Mouse (Mus musculus) limb, embryonic 10.5 days (tissue): ENCODE measurements around the gene Slc23a3. TPM values are rescaled to one million over a fixed set of nuclear protein-coding genes. Genes with fewer than 3 reads are reported as not detected.

Experiments
- DNase-seq: peaks from one replicate; pipeline ENCODE4 v3.0.0-alpha.2; 2017; ENCODE audit warnings: low spot score
- H3K27ac ChIP-seq: fragments of 300-500 bp; sonication (generic); 2 replicates; pipeline ENCODE4 v1.5.1; 2016; ENCODE audit warnings: mild to moderate bottlenecking
- H3K27me3 ChIP-seq: fragments of 300-500 bp; sonication (generic); 2 replicates; pipeline ENCODE4 v1.6.1; 2016; ENCODE audit warnings: low read depth, mild to moderate bottlenecking; ENCODE audit not compliant: poor library complexity, severe bottlenecking
- H3K36me3 ChIP-seq: fragments of 300-500 bp; sonication (generic); 2 replicates; pipeline ENCODE4 v1.6.1; 2016; ENCODE audit warnings: mild to moderate bottlenecking, moderate library complexity
- H3K4me1 ChIP-seq: fragments of 300-500 bp; sonication (generic); 2 replicates; pipeline ENCODE4 v1.6.1; 2016
- H3K4me3 ChIP-seq: fragments of 300-500 bp; sonication (generic); 2 replicates; pipeline ENCODE4 v1.5.1; 2016; ENCODE audit warnings: mild to moderate bottlenecking, moderate library complexity
- H3K9me3 ChIP-seq: fragments of 300-500 bp; sonication (generic); replicated peaks from 2 replicates; pipeline ENCODE4 v1.6.1; 2016; ENCODE audit warnings: mild to moderate bottlenecking
- WGBS: fragments of 180-500 bp; shearing (Covaris S2); methylation state at CpG from one replicate; pipeline ENCODE4 v1.1.7; 2016; 5-methylcytosine and 5-hydroxymethylcytosine counted together
- polyA plus RNA-seq: library from polyadenylated mRNA; unstranded; fragments of >200 nt; fragmentation: Nextera tagmentation; extraction: Ambion mirVana; gene quantifications from 2 replicates; pipeline ENCODE4 v1.2.1, GENCODE M21; 2016

Gene Slc23a3
- 0.11 TPM in 1 of 2 replicates, not detected in the other for polyA plus RNA-seq

DNA sequence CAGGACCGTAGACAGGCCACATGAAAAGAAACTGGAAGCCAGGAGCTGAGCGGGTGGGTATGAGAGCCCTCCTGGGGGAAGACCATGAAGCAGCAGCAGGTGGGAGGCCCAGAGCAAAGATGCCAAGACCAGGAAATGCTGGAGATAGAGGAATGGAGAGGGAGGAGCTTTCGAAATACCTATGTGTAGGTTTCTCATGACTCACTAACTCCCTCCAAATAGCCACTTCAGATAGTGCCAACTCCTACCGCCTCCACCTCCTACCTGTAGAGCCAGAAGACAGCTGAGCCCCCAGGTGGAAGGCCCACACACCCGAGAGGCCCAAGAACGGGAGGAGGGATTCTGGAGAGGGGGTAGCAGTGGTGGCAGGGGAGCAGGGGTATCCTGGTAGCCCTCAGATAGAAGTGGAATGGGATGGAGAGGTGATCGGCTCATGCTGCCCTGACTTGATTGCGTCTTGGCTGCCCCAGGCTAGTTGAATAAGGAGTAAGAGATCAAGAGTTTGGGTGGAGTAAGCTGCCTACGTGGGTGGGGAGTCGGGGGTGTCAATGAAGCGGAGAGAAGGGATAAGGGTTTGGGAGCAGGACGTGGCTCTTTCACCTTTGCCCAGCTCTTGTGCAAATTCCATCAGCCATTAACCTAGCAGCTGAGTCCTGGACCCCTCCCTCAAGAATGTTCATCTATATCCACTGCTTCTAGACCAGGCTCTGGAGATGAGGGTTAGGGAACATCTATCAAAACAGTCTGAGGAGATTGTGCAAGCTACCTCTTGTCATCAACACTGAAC is at the start of gene Slc23a3:
TSS of gene Slc23a3 (minus strand) at position 470 of the 787 bp plus-strand sequence.
- H3K27me3 ChIP-seq = no peaks in the 10 kb centered on the region
- peaks cover 33% of the 10 kb centered on the region for H3K36me3 ChIP-seq
- no peak within 1 kb of the TSS for H3K4me3 ChIP-seq
- no peaks in the 10 kb centered on the region for H3K4me1 ChIP-seq
- DNase-seq = no peak
- WGBS = 68% methylated on average over 12 of the region's 12 CpGs
- H3K27ac ChIP-seq = no peak within 1 kb of the TSS
- H3K9me3 ChIP-seq = no peaks in the 10 kb centered on the region

DNA sequence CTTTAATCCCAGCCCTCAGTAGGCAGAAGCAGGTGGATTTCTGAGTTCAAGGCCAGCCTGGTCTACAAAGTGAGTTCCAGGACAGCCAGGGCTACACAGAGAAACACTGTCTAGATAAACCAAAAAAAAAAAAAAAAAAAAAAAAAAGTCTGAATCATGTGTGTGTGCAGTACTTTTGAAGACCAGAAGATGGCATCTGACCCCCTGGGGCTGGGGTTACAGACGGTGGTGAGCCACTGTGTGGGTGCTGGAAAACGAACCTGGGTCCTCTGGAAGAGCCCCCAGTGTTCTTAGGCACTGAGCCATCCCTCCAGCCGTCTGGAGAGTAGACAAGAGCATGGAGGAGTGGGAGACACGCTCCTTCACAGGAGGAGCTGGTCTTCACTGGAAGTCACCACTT is 48.5 kb upstream of the Slc23a3 start:
- Histone ChIP-seq H3K9me3 (no peaks in the 10 kb centered on the region), H3K4me1 (peaks cover 24% of the 10 kb centered on the region), H3K36me3 (peaks cover 64% of the 10 kb centered on the region), H3K27ac (no peak overlapping the region), H3K4me3 (no peak overlapping the region), H3K27me3 (no peaks in the 10 kb centered on the region)
- WGBS = 73% methylated on average over 4 of the region's 4 CpGs
- no peak for DNase-seq

DNA sequence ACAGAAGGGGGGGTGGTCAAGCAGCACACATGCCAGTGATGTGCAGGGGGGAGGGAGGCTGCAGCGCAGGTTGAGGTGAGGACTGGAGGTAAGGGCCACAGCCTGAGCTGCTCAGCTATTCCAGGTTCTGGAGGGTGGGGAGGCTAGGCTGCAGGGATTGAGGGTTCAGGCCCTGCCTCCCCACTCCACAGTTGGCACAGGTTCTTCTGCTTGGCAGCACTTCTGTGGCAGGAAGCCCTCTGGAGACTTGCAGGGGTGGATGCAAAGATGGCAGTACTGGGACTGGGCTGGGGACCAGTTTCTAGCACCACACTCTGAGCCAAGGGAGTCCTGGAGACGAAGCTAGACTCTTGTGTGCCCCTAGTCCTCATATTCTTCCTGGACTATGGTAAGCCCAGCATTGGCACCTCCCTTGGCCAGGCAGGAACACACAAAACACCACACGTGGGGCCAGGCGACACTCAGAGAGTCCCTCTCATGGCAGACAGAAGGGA is 47.7 kb upstream of the Slc23a3 start:
- peaks cover 24% of the 10 kb centered on the region for H3K4me1 ChIP-seq
- no peaks in the 10 kb centered on the region for H3K9me3 ChIP-seq
- DNase-seq = no peak
- H3K4me3 ChIP-seq = no peak overlapping the region
- H3K36me3 ChIP-seq = peaks cover 65% of the 10 kb centered on the region
- no peak overlapping the region for H3K27ac ChIP-seq
- WGBS = 85% methylated on average over 4 of the region's 4 CpGs
- no peaks in the 10 kb centered on the region for H3K27me3 ChIP-seq

DNA sequence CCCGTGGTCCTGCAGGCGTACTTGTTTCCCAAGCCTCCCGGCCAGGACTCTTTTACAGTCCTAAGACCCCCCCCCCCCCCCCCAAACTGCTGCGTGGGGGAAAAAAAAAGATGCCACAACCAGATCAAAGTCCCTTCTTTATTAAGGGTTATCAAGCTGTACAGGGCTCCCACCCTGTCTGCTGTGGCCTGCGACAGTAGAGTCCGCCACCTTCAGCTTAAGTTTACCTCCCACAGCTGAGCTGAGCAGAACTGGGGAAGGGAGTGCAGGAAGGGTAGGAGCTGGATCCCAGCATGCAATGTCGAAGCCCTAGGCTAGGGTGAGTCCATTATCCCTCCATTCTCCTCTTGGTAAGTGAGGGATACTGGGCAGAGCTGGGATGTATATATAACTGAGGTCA is 47.1 kb upstream of the Slc23a3 start:
- Histone ChIP-seq H3K4me3 (peak overlapping the region; percentile 66), H3K36me3 (peaks cover 65% of the 10 kb centered on the region), H3K4me1 (peaks cover 24% of the 10 kb centered on the region), H3K27ac (peak overlapping the region; percentile 64), H3K27me3 (no peaks in the 10 kb centered on the region), H3K9me3 (no peaks in the 10 kb centered on the region)
- no peak for DNase-seq
- 42% methylated on average over 7 of the region's 7 CpGs for WGBS

DNA sequence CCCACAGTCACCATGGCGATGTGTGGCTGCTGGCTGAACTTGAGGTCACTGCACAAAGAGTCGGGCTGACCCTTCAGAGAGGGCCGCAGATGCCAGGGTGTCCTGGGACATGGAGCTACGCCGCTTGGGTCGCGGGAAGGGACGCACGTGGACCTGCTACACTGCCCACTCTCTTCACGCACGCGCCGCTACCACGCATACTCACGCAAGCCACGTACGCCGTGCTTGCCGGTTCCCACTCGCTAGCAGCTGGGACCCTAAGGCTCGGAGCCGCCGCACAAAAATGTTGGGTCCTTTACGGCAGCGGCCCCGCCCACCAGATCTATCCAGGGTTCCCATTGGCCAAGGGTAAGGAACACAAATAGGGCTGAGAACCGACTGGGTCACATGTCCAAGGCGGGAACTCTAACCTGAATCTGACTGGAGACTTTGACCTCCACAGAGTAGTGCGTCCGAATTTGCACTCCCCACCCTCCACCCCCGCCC is 46.5 kb upstream of the Slc23a3 start, which contains the start of gene Abcb6:
TSS of gene Abcb6 (minus strand) at position 288 of the 486 bp plus-strand sequence.
- peaks cover 65% of the 10 kb centered on the region for H3K36me3 ChIP-seq
- peak within 1 kb of the TSS; percentile 66 for H3K4me3 ChIP-seq
- under 1% methylated on average over 31 of the region's 31 CpGs for WGBS
- H3K4me1 ChIP-seq = peaks cover 24% of the 10 kb centered on the region
- peak; percentile 94 for DNase-seq
- H3K27ac ChIP-seq = peak within 1 kb of the TSS; percentile 82
- no peaks in the 10 kb centered on the region for H3K9me3 ChIP-seq
- no peaks in the 10 kb centered on the region for H3K27me3 ChIP-seq

DNA sequence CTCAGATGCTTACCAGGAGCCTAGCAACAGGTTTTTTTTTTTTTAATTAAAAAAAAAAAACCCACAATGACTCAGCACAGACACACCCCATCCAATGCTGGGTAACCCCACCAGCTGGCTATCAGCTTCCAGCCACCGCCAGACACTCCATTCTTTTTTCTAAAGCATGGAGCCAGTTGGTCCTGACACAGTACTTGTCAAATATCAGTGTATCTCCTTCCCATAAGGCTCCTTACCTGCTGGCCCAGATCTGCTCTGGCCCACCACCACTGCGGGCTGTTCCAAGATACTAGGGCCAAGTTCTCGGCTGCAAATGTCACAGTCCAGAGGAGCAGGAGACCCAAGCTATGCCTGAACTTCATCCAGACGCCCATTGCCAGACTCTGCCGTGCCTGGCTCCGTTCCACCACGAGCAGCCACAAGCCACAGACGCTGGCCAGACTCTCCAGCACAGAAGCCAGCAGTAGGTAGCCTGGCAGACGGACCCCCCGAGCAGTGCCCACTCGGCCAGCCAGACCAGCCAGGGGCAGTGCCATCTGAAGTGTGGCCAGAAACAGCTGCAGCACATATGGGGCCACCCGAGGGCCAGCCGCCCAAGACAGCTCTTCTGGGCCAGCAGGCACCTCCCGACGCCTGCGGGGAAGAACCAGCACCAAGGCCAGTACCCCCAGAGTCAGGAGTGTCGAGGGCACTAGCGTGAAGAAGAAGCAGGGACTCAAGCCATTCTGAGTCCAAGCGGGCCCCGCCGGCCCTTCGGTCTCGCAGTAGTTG is 45.8 kb upstream of the Slc23a3 start:
- Histone ChIP-seq H3K27ac (peak overlapping the region; percentile 82), H3K4me3 (peak overlapping the region; percentile 66), H3K9me3 (no peaks in the 10 kb centered on the region), H3K27me3 (no peaks in the 10 kb centered on the region), H3K4me1 (peaks cover 24% of the 10 kb centered on the region), H3K36me3 (peaks cover 65% of the 10 kb centered on the region)
- peak; percentile 36 for DNase-seq
- WGBS = 13% methylated on average over 23 of the region's 23 CpGs

DNA sequence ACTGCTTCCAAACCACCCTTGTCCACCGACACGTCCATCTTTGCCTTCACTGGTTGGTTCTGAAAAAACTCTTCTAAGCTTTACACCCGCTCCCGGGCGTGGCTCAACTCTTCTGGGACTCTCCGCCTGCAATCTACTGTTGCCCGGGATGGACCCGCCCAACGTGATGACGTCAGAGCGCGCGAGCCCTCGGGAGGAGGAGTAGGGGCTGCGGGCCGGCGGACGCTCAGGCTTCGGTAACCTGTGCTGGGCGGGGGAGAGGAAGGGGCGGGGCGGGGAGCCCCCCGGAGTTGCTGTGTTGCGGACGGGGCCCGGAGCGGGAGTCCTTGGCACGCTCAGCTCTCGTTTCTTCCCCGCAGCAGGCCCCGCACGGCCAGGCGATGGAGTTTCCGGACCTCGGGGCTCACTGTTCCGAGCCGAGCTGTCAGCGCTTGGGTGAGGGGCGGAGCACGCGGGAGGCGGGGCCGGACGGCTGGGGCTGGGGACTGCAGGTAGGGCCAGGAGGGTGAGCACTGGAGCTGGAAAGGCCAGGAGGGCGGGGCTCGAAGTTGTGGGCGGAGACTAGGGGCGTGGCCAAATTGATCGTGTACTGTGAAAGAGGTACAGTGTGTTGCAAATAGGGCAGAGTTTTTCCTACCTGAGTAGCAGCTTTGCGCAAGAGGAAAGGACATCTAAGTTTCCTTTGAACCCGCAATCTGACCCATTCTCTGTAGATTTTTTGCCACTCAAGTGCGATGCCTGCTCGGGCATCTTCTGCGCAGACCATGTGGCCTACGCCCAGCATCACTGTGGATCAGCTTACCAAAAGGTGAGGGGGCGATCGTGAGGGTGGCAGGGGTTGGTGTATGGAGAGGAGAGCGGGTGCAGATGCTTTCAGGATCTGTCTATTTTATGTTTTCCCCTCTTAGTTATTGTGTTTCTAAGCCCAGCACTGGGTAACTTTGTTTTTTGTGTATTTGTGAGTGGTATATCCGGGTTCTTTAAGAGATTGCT is 35.1 kb upstream of the Slc23a3 start, which contains the start of gene Zfand2b:
TSS of gene Zfand2b (plus strand) at position 175 of the 993 bp plus-strand sequence.
- Histone ChIP-seq H3K4me3 (peak within 1 kb of the TSS; percentile 83), H3K4me1 (peaks cover 20% of the 10 kb centered on the region), H3K36me3 (peaks cover 36% of the 10 kb centered on the region), H3K27me3 (no peaks in the 10 kb centered on the region), H3K9me3 (no peaks in the 10 kb centered on the region), H3K27ac (peak within 1 kb of the TSS; percentile 88)
- under 1% methylated on average over 59 of the region's 59 CpGs for WGBS
- DNase-seq = peak; percentile 99

DNA sequence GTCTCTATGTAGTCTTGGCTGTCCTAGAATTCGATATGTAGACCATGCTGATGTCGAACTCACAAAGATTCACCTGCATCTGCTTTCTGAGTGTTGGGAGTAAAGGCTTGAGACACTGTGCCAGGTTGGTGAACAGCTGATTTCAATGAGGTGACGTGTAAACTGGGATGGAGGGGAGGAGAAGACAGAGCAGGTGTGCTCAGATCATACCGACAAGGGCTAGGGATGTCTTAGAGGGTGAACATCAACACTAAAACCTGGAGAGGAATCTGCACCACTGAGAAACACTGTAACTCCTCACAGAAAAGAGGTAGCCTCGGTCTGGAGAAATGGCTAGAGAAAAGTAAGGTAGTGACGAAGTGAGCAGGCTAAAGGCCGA is 34.4 kb upstream of the Slc23a3 start:
- WGBS = 6% methylated on average over 7 of the region's 7 CpGs
- Histone ChIP-seq H3K27me3 (no peaks in the 10 kb centered on the region), H3K4me1 (peaks cover 20% of the 10 kb centered on the region), H3K4me3 (peak overlapping the region; percentile 83), H3K36me3 (peaks cover 29% of the 10 kb centered on the region), H3K9me3 (no peaks in the 10 kb centered on the region), H3K27ac (peak overlapping the region; percentile 88)
- no peak for DNase-seq

DNA sequence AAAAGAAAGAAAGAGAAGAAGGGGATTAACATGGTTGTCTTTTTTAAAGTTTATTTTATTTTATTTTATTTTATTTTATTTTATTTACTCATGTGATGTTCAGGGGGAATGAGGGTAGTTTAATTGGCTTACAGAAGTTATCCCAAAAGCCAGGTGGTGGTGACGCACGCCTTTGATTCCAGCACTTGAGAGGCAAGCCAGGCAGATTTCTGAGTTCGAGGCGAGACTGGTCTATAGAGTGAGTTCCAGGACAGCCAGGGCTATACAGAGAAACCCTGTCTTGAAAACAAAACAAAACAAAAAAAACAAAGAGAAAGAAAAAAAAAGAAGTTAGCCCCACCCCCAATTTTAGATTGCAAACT is 26.5 kb upstream of the Slc23a3 start:
- Histone ChIP-seq H3K4me3 (no peak overlapping the region), H3K9me3 (no peaks in the 10 kb centered on the region), H3K27ac (no peak overlapping the region), H3K4me1 (no peaks in the 10 kb centered on the region), H3K36me3 (no peaks in the 10 kb centered on the region), H3K27me3 (no peaks in the 10 kb centered on the region)
- WGBS = 87% methylated on average over 4 of the region's 4 CpGs
- no peak for DNase-seq

DNA sequence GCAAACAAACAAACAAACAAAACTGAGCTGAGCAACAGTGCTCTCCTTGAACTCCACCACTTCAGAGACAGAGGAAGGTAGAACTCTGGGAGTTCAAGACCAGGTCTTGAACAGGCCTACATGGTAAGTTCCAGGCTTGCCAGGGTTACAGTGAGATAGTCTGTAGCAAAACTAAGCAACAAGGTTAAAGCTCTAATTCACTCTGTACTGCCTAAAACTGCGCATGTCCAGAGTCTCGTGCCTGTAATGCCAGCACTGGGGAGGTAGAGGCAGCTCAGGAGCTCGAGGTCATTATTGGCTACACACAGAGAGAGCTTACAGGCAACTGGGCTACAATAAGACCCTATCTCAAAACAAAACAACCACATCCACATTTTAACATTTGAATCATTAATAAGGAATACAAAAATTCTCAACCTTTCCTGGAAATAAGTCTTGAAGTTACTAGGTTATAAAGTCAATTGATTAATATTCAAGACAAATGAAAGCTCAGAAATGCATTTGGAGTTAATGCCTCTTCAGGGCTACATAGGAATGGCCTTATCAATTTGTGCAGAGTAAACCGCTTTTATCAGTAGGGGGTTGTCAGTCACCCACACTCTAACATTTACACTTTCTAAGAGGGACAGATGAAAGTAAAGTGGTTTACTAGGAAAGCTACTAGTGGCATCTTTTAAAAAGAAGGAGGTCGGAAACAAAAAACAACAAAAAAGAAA is 26.0 kb upstream of the Slc23a3 start:
- 82% methylated on average over 5 of the region's 5 CpGs for WGBS
- H3K4me1 ChIP-seq = no peaks in the 10 kb centered on the region
- H3K4me3 ChIP-seq = no peak overlapping the region
- no peaks in the 10 kb centered on the region for H3K9me3 ChIP-seq
- no peak for DNase-seq
- no peak overlapping the region for H3K27ac ChIP-seq
- no peaks in the 10 kb centered on the region for H3K27me3 ChIP-seq
- no peaks in the 10 kb centered on the region for H3K36me3 ChIP-seq

DNA sequence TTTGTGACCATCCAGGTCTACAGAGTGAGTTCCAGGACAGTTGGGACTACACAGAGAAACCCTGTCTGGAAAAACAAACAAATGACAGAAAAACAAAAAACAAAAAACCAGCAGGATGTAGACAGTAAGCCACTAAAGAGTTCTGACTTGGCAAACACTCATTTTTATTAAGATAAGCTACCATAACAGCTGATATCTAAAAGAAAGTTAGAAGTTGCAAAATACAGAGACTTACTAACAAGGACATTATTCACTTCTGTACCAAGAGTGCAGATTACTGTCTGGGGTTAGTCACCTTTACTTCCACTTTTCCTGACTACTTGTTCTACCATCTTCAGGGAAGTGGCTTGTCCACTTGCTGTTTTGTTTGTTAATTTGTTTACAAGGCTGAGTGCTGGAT is 25.3 kb upstream of the Slc23a3 start:
- H3K4me3 ChIP-seq = no peak overlapping the region
- H3K27ac ChIP-seq = no peak overlapping the region
- DNase-seq = no peak
- no peaks in the 10 kb centered on the region for H3K36me3 ChIP-seq
- H3K4me1 ChIP-seq = no peaks in the 10 kb centered on the region
- no peaks in the 10 kb centered on the region for H3K9me3 ChIP-seq
- H3K27me3 ChIP-seq = no peaks in the 10 kb centered on the region

DNA sequence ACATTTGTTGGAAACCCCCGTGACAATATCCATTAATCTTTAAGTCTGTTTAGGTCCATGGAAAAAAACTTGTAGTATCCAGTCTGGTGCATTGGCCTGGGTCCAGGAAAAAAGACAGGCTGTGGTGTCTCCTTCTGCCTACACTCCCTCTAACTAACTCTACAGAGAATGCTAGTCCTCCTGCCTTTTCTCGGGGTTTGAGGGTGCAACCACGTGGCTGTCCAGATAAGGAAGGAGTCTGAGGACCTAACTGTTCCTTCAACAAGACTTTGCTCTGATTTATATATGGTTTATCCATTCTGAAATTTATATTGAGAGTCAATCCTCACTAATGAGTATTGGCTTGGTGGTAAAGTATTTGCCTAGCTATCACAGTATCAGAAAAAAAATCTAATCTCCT is 22.1 kb upstream of the Slc23a3 start:
- Histone ChIP-seq H3K36me3 (no peaks in the 10 kb centered on the region), H3K27ac (no peak overlapping the region), H3K9me3 (no peaks in the 10 kb centered on the region), H3K4me3 (no peak overlapping the region), H3K27me3 (no peaks in the 10 kb centered on the region), H3K4me1 (no peaks in the 10 kb centered on the region)
- 67% methylated on average over 3 of the region's 3 CpGs for whole genome bisulfite sequencing
- DNase-seq = no peak
